Mouse (Mus musculus): ENCODE measurements around the gene Pcbd1.
A peak's percentile ranks its signal among the peaks of the same experiment; 100 is the strongest.

The Pcbd1 gene

DNA sequence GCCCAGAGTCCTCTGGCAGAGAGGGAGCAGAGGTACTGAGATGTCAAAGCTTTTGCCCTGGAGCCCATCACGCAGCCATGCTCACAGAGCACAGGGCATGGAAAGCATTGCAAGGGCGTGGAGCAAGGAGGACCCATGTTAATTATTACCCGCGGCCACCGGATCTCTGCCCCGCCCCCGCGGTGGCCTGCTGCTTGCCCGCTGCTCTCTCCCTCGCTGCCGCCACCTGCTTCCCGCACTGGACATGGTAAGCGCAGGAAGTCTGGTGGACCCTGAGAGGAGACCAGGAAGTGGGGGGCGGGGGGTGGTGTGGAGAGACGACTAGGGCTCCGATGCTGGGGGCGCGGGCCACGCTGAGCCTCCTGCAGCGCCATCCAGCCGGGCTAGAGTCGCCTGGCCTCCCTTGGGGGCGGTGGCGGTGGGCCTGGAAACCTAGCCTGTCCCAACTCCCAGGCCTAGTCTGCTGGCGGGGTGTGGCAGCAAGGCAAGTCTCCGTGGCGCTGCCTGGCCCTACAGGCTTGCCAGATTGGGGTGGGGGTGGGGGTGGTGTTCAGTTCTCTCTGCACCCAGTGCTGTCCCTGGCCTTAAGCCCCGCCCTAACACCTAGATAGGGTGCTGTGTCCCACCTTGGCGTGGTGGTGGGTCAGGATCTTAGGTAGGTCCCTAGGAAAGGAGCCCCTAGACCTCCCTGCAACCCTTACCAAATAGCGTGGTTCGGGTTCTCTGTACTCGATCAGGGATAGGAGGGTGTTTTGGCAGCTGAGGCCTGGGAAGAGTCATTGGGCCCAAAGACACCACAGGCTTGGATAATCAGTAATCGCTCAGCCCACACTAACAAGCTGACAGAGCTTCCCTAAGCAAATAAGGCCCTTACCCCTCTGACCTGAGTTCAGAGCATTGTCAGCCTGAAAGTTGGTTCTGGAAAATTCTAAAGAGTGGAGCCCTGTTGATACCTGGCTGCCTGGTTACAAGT, at the start of gene Pcbd1:
TSS of gene Pcbd1 (plus strand) at position 162 of the 973 bp plus-strand sequence.
- peak; percentile 88 for DNase-seq (ENCODE audit: low spot score)

- peak; percentile 7 for DNase-seq (ENCODE audit: low spot score)
These were observed 49.5 kb upstream of the Pcbd1 start for GRCm38 (mm10) chr10:61039657-61040056.

- peak; percentile 40 for DNase-seq (ENCODE audit: low spot score)
These were observed 44.0 kb upstream of the Pcbd1 start for GRCm38 (mm10) chr10:61045081-61045480.

- peak; percentile 30 for DNase-seq (ENCODE audit: low spot score)
These were observed 37.0 kb upstream of the Pcbd1 start for GRCm38 (mm10) chr10:61051993-61052613.

DNA sequence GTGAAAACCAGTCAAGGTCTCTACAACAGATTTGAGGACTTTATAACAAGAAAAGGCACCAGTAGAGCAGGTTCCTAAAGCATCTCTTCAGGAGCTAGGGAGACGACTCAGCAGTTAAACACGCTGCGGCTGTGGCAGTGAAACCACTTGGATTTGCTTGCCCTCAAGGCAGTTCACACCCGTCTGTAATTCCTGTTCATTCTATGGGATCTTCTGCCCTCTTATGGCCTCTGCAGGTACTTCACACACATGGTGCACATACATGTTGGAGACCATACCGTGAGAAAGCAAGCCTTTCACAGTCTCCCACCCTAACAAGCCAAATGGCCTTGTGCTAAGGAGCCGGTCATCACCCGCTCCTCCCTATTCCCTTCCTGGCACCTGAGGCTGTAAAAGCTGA, 32.5 kb upstream of the Pcbd1 start:
- DNase-seq (ENCODE audit: low spot score): no peak

GRCm38 (mm10) chr10:61059101-61059500, 30.0 kb upstream of the Pcbd1 start:
- DNase-seq (ENCODE audit: low spot score): no peak

DNA sequence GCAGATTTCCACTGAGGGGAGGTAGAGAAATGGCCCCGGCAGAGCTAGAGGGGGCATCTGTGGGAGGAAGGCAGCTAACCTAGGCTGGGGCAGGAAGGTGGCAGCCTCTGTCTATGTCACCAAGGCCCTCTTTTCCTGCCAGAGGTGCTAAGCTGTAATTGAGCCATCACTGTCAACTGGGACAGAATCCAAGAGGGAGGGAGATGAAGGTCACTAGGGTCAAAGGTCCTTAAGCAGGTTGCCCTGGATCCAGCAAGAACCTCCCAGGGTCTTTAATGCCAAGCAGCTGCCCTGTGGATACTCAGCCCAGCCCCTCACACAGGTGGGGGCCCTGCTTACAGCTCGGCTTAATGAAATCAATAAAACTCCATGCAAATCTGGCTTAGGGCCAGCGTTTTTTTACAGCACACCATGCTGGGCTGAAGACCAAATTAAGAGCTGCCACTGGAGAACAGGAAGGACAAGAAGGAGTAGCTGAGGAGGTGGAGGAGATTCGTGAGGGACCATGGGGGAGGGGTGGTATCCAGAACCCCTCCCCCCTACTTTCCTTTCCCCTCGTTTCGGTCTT, 29.5 kb upstream of the Pcbd1 start:
- DNase-seq (ENCODE audit: low spot score): no peak

GRCm38 (mm10) chr10:61063271-61063864, 25.8 kb upstream of the Pcbd1 start:
- DNase-seq (ENCODE audit: low spot score): no peak

DNA sequence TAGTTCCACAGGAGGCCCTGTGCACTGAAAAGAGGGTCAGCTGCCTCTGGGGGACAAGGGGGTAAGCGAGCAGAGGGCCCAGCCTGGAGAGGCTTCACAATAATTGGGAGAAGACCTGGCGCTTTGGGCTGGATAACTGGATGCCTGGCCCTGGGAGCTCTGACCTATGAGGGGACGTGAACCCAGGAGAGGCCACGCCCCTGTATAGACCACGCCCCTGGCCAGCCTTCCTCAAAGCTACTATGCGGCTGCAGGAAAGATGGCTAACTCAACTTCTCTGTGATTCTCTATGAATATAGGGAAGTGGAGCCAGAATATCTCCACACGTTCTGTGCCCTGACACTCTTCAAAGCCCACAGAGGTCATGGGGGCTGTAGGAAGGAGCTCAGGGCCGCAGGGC, 24.5 kb upstream of the Pcbd1 start:
- peak; percentile 50 for DNase-seq (ENCODE audit: low spot score)

GRCm38 (mm10) chr10:61065287-61066005, 23.7 kb upstream of the Pcbd1 start:
- no peak for DNase-seq (ENCODE audit: low spot score)

GRCm38 (mm10) chr10:61068436-61069192, 20.5 kb upstream of the Pcbd1 start:
- DNase-seq (ENCODE audit: low spot score): peak; percentile 40

DNA sequence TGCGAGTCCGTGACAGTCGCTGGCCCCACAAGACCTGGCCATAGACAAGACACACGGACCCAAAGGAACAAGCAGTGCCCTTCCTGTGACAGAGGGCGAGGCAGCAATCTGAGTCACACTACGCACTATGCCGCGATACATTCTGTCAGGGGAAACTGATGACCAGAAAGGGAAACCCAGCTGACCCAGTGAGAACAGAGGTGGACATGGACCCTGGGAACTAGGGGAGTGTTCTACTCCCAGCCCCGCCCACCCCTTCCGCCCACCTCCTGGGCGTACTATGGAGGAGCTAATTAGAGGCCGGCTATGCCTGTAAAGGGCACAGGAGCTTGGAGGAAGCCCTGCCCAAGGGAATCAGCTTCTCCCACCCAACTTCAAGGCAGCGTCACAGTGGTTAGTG, 19.9 kb upstream of the Pcbd1 start:
- DNase-seq (ENCODE audit: low spot score): no peak

DNA sequence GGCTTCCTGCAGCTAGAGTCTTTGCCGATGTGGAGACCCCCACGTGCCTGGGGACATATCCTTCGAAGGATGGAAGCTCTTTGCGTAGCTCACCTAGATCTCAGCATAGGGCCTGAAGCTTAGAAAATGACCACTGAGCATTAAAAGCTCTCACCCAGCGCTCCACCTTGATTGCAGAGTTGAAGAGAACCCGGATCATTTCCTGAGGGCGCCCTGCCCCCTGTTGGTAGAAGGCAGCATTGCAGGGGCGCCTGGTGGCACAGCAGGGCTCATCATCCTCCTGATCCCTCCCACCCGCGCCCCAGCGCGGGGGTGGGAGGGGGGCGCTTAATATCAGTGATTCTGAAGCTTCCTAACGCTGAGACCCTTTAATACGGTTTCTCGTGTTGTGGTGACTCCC, 16.8 kb upstream of the Pcbd1 start:
- no peak for DNase-seq (ENCODE audit: low spot score)

- no peak for DNase-seq (ENCODE audit: low spot score)
These were observed 14.5 kb upstream of the Pcbd1 start for GRCm38 (mm10) chr10:61074643-61075042.

GRCm38 (mm10) chr10:61075607-61076006, 13.5 kb upstream of the Pcbd1 start:
- DNase-seq (ENCODE audit: low spot score): no peak

- DNase-seq (ENCODE audit: low spot score): peak; percentile 83
These were observed 8.8 kb upstream of the Pcbd1 start for GRCm38 (mm10) chr10:61080227-61080930.

- DNase-seq (ENCODE audit: low spot score): no peak
These were observed 8.2 kb upstream of the Pcbd1 start for GRCm38 (mm10) chr10:61080931-61081255.

- DNase-seq (ENCODE audit: low spot score): no peak
These were observed 3.8 kb upstream of the Pcbd1 start for GRCm38 (mm10) chr10:61085364-61085763.

GRCm38 (mm10) chr10:61086502-61086901, 2.6 kb upstream of the Pcbd1 start:
- DNase-seq (ENCODE audit: low spot score): peak; percentile 26

GRCm38 (mm10) chr10:61088468-61088867, 663 bp upstream of the Pcbd1 start:
- DNase-seq (ENCODE audit: low spot score): no peak

- DNase-seq (ENCODE audit: low spot score): no peak
These were observed 2.7 kb downstream of the Pcbd1 start for GRCm38 (mm10) chr10:61091866-61092265.
